Mouse (Mus musculus) c-Kit-negative CD71-positive TER-119-positive erythroid progenitor cells, embryonic 14.5 days (primary cell): ENCODE results near the gene Borcs5.
"Not testable (repeated sequence)": the region's sequence is repeated elsewhere in the genome, so short reads cannot be mapped to it uniquely, and the experiment has no call there.

Experiments
- DNase-seq: peaks from one replicate; pipeline ENCODE4 v3.0.0-alpha.2; 2013; ENCODE audit warnings: low read depth, low spot score

Gene Borcs5

GRCm38 (mm10) chr6:134670881-134671411 is 31.6 kb downstream of the Borcs5 start:
- DNase-seq: no peak

GRCm38 (mm10) chr6:134673712-134674111 is 34.4 kb downstream of the Borcs5 start:
- not testable (repeated sequence) for DNase-seq

GRCm38 (mm10) chr6:134677504-134677903 is 38.2 kb downstream of the Borcs5 start:
- DNase-seq: no peak

DNA sequence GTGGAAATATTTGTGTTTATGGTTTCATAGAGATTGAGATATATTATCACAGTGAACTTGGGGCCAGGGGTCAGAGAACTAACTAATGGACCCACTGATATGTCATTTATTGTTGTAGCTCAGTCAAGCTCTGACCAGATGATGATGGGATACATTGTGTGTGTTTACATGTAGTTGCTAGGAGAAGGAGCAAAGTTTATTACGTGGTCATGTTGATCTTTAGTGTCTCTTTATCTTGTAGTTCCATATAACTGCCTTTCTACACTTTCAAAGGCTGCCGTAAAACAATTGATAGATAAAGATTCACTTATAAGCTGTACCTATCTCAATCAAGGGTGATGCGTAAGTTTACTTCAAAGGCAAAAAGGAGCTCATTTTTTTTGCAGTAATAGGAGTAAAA is 38.7 kb downstream of the Borcs5 start:
- DNase-seq: no peak

DNA sequence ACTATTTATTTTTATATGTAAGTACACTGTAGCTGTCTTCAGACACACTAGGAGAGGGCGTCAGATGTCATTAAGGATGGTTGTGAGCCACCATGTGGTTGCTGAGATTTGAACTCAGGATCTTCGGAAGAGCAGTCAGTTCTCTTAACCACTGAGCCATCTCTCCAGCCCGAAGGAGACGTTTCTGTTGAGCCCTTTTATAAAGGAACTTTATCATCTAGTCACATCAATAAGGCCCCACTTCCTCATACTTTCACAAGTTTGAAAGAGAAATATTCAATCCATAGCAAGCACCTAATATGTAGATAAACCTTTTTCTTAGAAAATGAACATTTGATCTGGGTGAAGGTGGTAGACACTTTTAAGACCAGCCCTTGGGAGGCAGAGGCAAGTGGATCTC is 40.0 kb downstream of the Borcs5 start:
- not testable (repeated sequence) for DNase-seq

DNA sequence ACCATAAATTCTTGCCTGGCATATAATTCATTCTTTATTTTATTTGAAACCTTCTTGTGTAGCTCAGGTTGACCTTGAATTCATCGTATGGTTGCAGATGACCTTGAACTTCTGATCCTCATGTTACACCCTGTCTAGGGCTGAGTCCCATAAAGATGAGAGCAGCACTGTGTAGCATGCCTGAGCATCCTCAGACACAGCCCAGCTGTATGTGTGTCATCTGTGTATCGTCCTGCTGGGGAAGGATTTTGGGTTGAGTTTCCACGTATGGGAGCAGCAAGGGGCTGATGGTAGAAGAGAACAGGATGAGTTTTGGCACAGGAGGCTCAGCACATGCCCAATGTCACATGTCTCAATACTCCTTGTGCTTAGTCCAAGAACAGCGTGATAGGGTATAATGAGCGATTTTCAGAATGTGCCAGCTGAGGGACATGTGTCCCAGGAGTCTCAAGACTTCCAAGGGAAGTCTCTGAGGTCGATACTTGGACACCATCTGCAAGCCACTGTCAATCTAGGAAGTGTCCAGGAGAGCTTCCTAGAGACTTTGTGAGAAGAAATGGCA is 45.1 kb downstream of the Borcs5 start:
- DNase-seq: no peak

- DNase-seq: no peak
Observed at GRCm38 (mm10) chr6:134685040-134685439, 45.7 kb downstream of the Borcs5 start.

GRCm38 (mm10) chr6:134685515-134685914 is 46.2 kb downstream of the Borcs5 start:
- DNase-seq: no peak

DNA sequence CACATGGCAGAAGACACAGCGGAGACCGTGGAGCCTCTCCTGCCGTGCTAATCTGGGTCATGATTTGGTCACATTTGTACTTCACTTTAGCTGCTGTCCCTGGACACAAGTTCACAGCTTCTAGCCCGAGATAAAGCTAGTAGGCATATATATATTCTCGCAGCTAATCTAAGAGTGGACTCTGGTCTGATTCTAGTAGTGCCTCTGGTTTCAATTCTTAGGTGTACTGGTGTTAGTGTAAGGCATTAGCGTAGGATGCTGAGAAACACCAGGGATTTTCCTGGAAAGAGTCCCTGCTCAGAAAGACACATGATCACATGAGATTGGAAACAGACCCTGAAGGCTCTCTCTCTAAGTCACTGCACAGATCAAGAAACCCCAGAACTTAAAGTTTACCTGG is 55.2 kb downstream of the Borcs5 start:
- DNase-seq: no peak

DNA sequence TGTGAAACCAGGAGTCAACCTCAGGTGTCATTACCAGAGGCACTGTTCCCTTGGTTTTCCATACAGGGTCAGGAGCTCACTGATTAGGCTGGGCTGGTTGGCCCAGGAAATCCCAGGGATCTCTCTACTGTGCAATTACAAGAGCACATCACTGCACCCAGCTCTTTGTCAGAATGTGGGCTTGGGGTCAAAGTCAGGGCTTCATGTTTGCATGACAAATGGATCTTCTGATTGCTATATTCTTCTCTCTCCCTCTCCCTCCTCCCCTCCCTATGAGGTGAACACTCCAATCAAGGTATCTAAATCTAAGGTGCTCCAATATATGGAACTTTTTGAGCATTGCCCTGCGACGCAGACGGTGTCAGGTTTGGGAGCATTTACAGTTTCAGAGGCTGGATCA is 55.7 kb downstream of the Borcs5 start:
- DNase-seq: no peak

GRCm38 (mm10) chr6:134695625-134696024 is 56.3 kb downstream of the Borcs5 start:
- no peak for DNase-seq

DNA sequence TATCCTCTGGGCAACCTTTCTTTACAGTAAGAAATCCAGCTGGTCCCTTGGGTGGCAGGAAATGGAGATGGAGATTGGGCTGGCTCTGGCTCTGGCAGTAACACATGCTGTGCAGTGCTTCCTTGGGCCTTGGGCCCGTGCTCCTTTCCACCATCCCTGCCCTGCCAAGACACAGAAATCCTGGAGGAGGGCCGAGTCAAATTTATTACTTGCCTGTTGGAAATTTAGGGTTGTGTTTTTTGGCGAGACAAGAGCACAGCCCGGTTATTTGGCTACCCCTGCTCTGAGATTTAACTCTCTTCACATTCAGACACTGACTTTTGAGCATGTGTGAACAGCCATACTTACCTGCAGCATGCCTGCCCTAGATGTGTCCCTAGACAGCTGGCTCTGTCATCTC is 56.8 kb downstream of the Borcs5 start:
- DNase-seq: no peak

DNA sequence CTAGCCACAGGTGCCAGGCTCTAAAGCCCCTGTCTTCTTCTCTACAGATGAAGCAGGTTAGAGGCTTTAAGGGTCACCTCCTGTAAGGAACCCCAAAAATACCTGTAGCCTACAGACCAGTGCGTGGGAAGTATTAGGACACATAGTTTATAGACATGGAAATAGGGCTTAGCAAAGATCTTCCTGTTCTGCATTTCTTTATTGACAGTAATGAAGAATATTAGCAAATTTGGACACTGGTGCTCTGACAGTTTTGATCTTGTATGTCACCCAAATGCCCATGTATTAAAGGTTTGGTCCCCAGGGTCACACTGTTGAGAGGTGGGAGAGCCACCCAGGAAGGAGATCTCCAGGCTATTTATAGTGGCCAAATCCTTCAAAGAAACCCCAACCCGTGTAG is 57.2 kb downstream of the Borcs5 start:
- DNase-seq: no peak

- DNase-seq: no peak
Observed at GRCm38 (mm10) chr6:134698243-134698642, 58.9 kb downstream of the Borcs5 start.

GRCm38 (mm10) chr6:134700451-134701210 is 61.3 kb downstream of the Borcs5 start:
- DNase-seq: no peak

DNA sequence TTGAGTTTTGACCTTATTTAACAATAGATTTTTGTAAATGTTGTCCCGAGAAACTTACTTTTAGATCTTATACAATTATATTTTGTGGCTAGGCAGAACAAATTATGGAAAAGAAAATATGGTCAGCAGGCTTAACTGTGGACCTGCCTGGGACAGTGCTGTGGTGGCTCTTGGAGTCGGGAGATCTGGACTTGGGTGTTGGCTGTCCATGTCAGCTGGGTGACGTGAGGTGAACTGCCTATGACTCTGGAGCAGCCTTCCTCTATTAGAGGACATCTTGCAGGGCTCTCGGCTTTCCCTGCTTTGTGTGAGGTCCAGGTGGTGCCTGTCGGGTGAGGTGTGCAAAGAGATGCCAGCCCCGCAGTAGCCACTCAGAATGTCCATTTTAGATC is 61.9 kb downstream of the Borcs5 start:
- DNase-seq: no peak

DNA sequence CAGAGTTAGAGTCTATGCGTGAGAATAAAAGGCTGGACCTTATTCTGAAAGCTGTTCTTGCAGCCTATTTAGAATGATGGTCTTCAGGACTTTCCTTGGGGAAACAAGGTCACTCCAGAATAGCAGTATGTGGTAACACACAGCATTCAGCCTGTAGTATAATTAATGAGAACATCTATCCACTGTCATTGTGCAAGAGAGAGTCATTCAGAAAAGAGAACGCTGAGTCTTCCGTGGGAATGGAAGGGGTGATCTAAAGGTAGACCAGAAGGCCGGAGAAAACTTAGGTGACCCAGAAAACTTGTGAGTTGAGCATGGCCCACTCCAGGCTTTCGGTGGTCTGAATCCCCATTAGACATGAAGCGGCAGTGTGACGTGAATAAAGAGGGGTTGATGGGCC is 62.9 kb downstream of the Borcs5 start:
- no peak for DNase-seq

DNA sequence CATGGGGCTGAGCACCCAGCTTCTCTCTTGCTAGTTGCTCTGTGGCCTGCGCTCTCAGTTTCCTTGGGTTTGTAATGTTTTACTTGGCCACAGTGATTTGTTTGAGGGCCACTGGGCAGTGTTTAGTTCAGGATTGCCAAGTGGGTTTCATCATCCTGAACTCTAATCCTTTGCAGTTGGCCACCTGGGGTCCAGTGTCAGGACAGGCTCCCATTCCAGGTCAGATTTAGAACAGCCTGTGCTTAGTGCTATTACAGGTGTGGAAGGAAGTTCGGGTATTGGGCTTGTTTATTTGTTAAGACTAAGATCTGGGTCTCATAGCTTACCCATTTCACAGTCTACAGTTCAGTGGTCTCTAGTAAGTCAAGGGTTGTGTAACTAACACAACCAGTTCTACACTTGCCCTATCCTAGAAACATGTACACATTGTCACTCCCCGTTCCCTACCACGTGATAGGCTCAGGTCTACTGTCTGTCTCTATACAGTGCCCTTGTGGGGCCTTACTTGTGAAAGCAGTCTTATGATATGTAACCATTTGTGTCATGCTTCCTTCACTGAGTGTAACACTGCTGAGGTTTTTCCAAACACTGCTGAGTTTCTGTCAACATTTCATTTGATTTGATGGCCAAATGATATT is 63.9 kb downstream of the Borcs5 start:
- DNase-seq: no peak

- no peak for DNase-seq
Observed at GRCm38 (mm10) chr6:134706467-134706866, 67.2 kb downstream of the Borcs5 start.

DNA sequence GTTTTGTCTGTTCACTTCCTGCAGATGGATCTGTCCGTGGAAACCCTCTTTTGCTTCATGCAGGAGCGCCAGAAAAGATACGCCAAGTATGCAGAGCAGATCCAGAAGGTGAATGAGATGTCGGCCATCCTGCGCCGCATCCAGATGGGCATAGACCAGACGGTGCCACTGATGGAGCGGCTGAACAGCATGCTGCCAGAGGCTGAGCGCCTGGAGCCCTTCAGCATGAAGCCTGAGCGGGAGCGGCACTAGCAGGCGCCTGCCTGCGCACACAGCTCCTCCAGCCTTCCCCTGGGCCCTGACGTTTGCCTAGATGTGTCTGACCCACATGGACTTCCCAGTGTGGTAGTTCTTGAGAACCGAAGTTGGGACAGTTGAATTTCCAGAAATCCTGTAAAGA is 70.7 kb downstream of the Borcs5 start:
- DNase-seq: no peak

DNA sequence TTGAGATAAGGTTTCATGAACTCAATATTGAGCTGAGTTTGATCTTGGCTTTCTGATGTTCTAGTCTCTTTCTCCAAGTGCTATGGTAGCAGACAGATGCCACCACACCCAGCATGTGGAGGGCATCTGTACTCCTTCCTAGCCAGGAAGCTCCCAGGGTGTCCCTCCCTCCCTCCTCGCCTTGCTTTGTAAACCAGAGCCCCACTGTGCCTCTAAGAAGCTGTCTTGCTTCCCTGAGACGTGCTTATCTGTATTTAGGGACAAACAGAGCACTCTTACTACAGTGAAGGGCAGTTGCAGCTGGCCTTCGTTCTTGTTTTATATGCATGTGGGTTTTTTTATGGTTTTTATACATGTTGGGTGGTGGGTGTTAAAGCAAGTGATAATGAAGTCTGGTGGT is 74.0 kb downstream of the Borcs5 start:
- DNase-seq: no peak

- no peak for DNase-seq
Observed at GRCm38 (mm10) chr6:134713897-134714296, 74.6 kb downstream of the Borcs5 start.

- no peak for DNase-seq
Observed at GRCm38 (mm10) chr6:134716168-134716587, 76.9 kb downstream of the Borcs5 start.
